Mouse (Mus musculus) lung, adult 2 months (tissue): ENCODE results near the gene Pole3.

Experiments used
- CTCF ChIP-seq: fragments of 200-500 bp; IDR thresholded peaks from 2 replicates; pipeline ENCODE4 v1.5.1; 2011; ENCODE audit warnings: mild to moderate bottlenecking, low read length, control low read depth; ENCODE audit not compliant: insufficient read depth
- POLR2A ChIP-seq: fragments of 200-500 bp; IDR thresholded peaks from 2 replicates; pipeline ENCODE4 v1.6.1; 2011; ENCODE audit warnings: low read depth, mild to moderate bottlenecking, control low read depth, low read length, borderline replicate concordance; ENCODE audit errors: extremely low read depth

- TF ChIP-seq POLR2A: no peak
- no peak for TF ChIP-seq CTCF
Measured at GRCm38 (mm10) chr4:62559797-62560329, 35.0 kb upstream of the Pole3 start, which contains the start of gene Rgs3.
